Mouse (Mus musculus) macrophage (primary cell): Measurements from ENCODE around the gene Pth1r. TPM values are rescaled to one million over a fixed set of nuclear protein-coding genes. Genes with fewer than 3 reads are reported as not detected.

Experiments used
- H3K27ac ChIP-seq: fragments of 350-480 bp; formaldehyde crosslinking; 2 replicates; pipeline ENCODE4 v1.9.0; 2021
- H3K36me3 ChIP-seq: fragments of 350-480 bp; formaldehyde crosslinking; 2 replicates; pipeline ENCODE4 v1.9.0; 2021; ENCODE audit errors: inconsistent target
- H3K4me3 ChIP-seq: fragments of 350-480 bp; formaldehyde crosslinking; 2 replicates; pipeline ENCODE4 v1.9.0; 2021; ENCODE audit errors: inconsistent target
- H3K79me2 ChIP-seq: fragments of 350-480 bp; formaldehyde crosslinking; 2 replicates; pipeline ENCODE4 v1.9.0; 2021; ENCODE audit errors: inconsistent target
- WGBS: methylation state at CpG from one replicate; pipeline ENCODE4 v1.1.7; 2026; ENCODE audit warnings: inconsistent platforms; ENCODE audit not compliant: missing documents; 5-methylcytosine and 5-hydroxymethylcytosine counted together
- polyA plus RNA-seq: library from polyadenylated mRNA; stranded (reverse); fragments of 250-400 nt; gene quantifications from 3 replicates; pipeline ENCODE4 v1.2.4, GENCODE M21; 2018; ENCODE audit warnings: inconsistent platforms

The Pth1r gene
- polyA plus RNA-seq, 1 experiment from 2014 or later: 0.16 TPM

GRCm38 (mm10) chr9:110715426-110715825 is 31.5 kb downstream of the Pth1r start:
- 82% methylated on average over 1 of the region's 1 CpGs for WGBS
- Histone ChIP-seq H3K79me2 (peaks cover 7% of the 10 kb centered on the region), H3K4me3 (no peak overlapping the region), H3K27ac (no peak overlapping the region), H3K36me3 (peaks cover 29% of the 10 kb centered on the region)

- Histone ChIP-seq H3K79me2 (peaks cover 14% of the 10 kb centered on the region), H3K27ac (no peak overlapping the region), H3K36me3 (peaks cover 29% of the 10 kb centered on the region), H3K4me3 (no peak overlapping the region)
- WGBS: 78% methylated on average over 1 of the region's 1 CpGs
Measured at GRCm38 (mm10) chr9:110713389-110713788, 33.6 kb downstream of the Pth1r start.

- H3K27ac ChIP-seq: no peak overlapping the region
- H3K4me3 ChIP-seq: no peak overlapping the region
- H3K79me2 ChIP-seq: peaks cover 14% of the 10 kb centered on the region
- 98% methylated on average over 4 of the region's 4 CpGs for WGBS
- H3K36me3 ChIP-seq: peaks cover 29% of the 10 kb centered on the region
Measured at GRCm38 (mm10) chr9:110712545-110712944, 34.4 kb downstream of the Pth1r start.

GRCm38 (mm10) chr9:110711996-110712395 is 34.9 kb downstream of the Pth1r start:
- peaks cover 29% of the 10 kb centered on the region for H3K36me3 ChIP-seq
- WGBS: 94% methylated on average over 6 of the region's 6 CpGs
- H3K79me2 ChIP-seq: peaks cover 14% of the 10 kb centered on the region
- no peak overlapping the region for H3K4me3 ChIP-seq
- no peak overlapping the region for H3K27ac ChIP-seq

- Histone ChIP-seq H3K79me2 (peaks cover 14% of the 10 kb centered on the region), H3K4me3 (no peak overlapping the region), H3K27ac (no peak overlapping the region), H3K36me3 (peaks cover 29% of the 10 kb centered on the region)
- WGBS: no CpG with 5 or more reads among the region's 1 CpGs
Measured at GRCm38 (mm10) chr9:110711532-110711931, 35.4 kb downstream of the Pth1r start.

- H3K4me3 ChIP-seq: peak overlapping the region; percentile 63
- WGBS: 13% methylated on average over 5 of the region's 5 CpGs
- peak overlapping the region; percentile 74 for H3K27ac ChIP-seq
- peaks cover 30% of the 10 kb centered on the region for H3K36me3 ChIP-seq
- peaks cover 14% of the 10 kb centered on the region for H3K79me2 ChIP-seq
Measured at GRCm38 (mm10) chr9:110709640-110710258, 37.2 kb downstream of the Pth1r start.

- peaks cover 11% of the 10 kb centered on the region for H3K36me3 ChIP-seq
- H3K27ac ChIP-seq: 0 out of 2 replicates have a peak overlapping the region, but pooled peaks have one; percentile 13
- H3K4me3 ChIP-seq: no peak overlapping the region
- peaks cover 14% of the 10 kb centered on the region for H3K79me2 ChIP-seq
- WGBS: 5% methylated on average over 5 of the region's 5 CpGs
Measured at GRCm38 (mm10) chr9:110706784-110707183, 40.2 kb downstream of the Pth1r start.

GRCm38 (mm10) chr9:110703951-110704350 is 43.0 kb downstream of the Pth1r start:
- H3K27ac ChIP-seq: no peak overlapping the region
- WGBS: 95% methylated on average over 6 of the region's 6 CpGs
- H3K4me3 ChIP-seq: no peak overlapping the region
- H3K36me3 ChIP-seq: peaks cover 15% of the 10 kb centered on the region; the same call in 1 of the 2 replicates
- no peaks in the 10 kb centered on the region; the same call in 1 of the 2 replicates for H3K79me2 ChIP-seq

- peaks cover 15% of the 10 kb centered on the region; the same call in 1 of the 2 replicates for H3K36me3 ChIP-seq
- 78% methylated on average over 1 of the region's 1 CpGs for WGBS
- no peaks in the 10 kb centered on the region; the same call in 1 of the 2 replicates for H3K79me2 ChIP-seq
Measured at GRCm38 (mm10) chr9:110702848-110703247, 44.1 kb downstream of the Pth1r start.

GRCm38 (mm10) chr9:110701114-110702032 is 45.6 kb downstream of the Pth1r start:
- Histone ChIP-seq H3K79me2 (no peaks in the 10 kb centered on the region; the same call in 1 of the 2 replicates), H3K4me3 (no peak overlapping the region), H3K36me3 (peaks cover 19% of the 10 kb centered on the region; the same call in 1 of the 2 replicates), H3K27ac (no peak overlapping the region)
- 96% methylated on average over 12 of the region's 12 CpGs for WGBS

More at GRCm38 (mm10) chr9:110702848-110703247, 44.1 kb downstream of the Pth1r start:
- Histone ChIP-seq H3K4me3 (no peak overlapping the region), H3K27ac (no peak overlapping the region)

- H3K36me3 ChIP-seq: peaks cover 35% of the 10 kb centered on the region; the same call in 1 of the 2 replicates
- H3K4me3 ChIP-seq: no peak overlapping the region
- H3K79me2 ChIP-seq: no peaks in the 10 kb centered on the region; the same call in 1 of the 2 replicates
- 89% methylated on average over 3 of the region's 3 CpGs for WGBS
- no peak overlapping the region for H3K27ac ChIP-seq
Measured at GRCm38 (mm10) chr9:110699574-110699973, 47.4 kb downstream of the Pth1r start.

GRCm38 (mm10) chr9:110697465-110697864 is 49.5 kb downstream of the Pth1r start:
- Histone ChIP-seq H3K79me2 (no peaks in the 10 kb centered on the region; the same call in 1 of the 2 replicates), H3K4me3 (no peak overlapping the region), H3K36me3 (peaks cover 46% of the 10 kb centered on the region; the same call in 1 of the 2 replicates), H3K27ac (no peak overlapping the region)
- WGBS: 91% methylated on average over 3 of the region's 3 CpGs

GRCm38 (mm10) chr9:110696427-110696826 is 50.5 kb downstream of the Pth1r start:
- H3K27ac ChIP-seq: no peak overlapping the region
- H3K79me2 ChIP-seq: peaks cover 8% of the 10 kb centered on the region; the same call in 1 of the 2 replicates
- WGBS: 93% methylated on average over 5 of the region's 5 CpGs
- H3K4me3 ChIP-seq: no peak overlapping the region
- H3K36me3 ChIP-seq: peaks cover 44% of the 10 kb centered on the region; the same call in 1 of the 2 replicates

GRCm38 (mm10) chr9:110695165-110695755 is 51.7 kb downstream of the Pth1r start:
- no peak overlapping the region for H3K4me3 ChIP-seq
- peaks cover 20% of the 10 kb centered on the region for H3K79me2 ChIP-seq
- H3K27ac ChIP-seq: no peak overlapping the region
- whole genome bisulfite sequencing: 100% methylated on average over 4 of the region's 4 CpGs
- H3K36me3 ChIP-seq: peaks cover 44% of the 10 kb centered on the region; the same call in 1 of the 2 replicates
